Mouse (Mus musculus) gastrocnemius, adult 2 months (tissue): ENCODE results near the gene Gtdc1. TPM values are rescaled to one million over a fixed set of nuclear protein-coding genes. Genes with fewer than 3 reads are reported as not detected.
A peak's percentile ranks its signal among the peaks of the same experiment; 100 is the strongest.

Source experiments
- DNase-seq: peaks from one replicate; pipeline ENCODE4 v3.0.0; 2022
- H3K27ac ChIP-seq: fragments of 200-600 bp; 2 replicates; pipeline ENCODE4 v1.8.1; 2022; ENCODE audit warnings: mild to moderate bottlenecking
- H3K4me3 ChIP-seq: fragments of 200-600 bp; 2 replicates; pipeline ENCODE4 v1.8.1; 2022; ENCODE audit warnings: mild to moderate bottlenecking, moderate library complexity
- CTCF ChIP-seq: fragments of 200-600 bp; IDR thresholded peaks from 2 replicates; pipeline ENCODE4 v1.8.1; 2022; ENCODE audit warnings: antibody characterized with exemption, mild to moderate bottlenecking, moderate library complexity
- intact Hi-C: fragments of 180-260 bp; cut with DNase I; formaldehyde crosslinking; loops from one replicate; pipeline ENCODE4 v1.15.1; 2025
- total RNA-seq, 2 experiments: library from RNA; stranded (reverse); gene quantifications; 2 replicates each; pipeline ENCODE4 v1.2.3; 2021

Gtdc1 gene
- total RNA-seq, 2 experiments from 2014 or later, result 27.8 to 29.1 TPM

DNA sequence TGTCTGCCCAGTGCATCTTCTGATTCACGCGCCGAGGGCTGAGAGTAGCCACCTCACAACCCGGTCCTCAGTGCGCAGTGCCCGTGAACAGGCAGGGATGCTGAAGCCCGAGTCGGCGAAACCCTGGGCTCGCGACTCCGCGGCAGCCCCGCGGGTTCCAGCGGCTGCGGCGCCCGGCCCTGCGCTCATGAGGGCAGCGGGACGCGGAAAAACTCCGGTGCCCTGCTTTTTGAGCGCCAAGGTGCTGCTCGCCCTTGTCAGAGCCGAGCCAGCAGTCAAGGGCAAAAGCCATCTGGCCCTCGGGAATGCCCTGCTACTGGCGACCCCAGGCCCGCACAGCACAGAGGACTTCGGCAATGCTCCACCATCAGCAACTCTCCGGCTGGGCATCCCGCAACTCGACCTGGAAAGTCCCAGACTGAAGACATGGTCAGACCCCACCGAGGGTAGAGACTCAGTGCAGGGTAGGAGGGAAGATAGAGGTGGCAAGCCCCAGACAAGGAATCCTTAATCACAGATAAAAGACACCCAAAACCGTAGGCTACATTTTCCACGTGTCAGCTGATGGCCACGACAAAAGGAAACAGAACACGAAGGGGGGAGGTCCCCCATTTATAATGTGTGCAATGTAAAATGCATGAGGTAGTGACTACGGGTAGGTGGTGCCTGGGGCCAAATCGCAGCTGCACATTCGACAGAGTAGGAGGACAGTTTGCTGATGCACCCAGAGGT is 370.4 kb downstream of the Gtdc1 start:
- TF ChIP-seq CTCF, result no peak
- peak overlapping the region; percentile 71 for H3K4me3 ChIP-seq
- H3K27ac ChIP-seq, result peak overlapping the region; percentile 79
- intact Hi-C loops, result loop anchor here (10.0 kb wide), 1 partner anchor 558 kb away; the partner anchor contains the start of gene Zeb2
- peak; percentile 61 for DNase-seq

- Histone ChIP-seq H3K4me3 (no peak overlapping the region), H3K27ac (no peak overlapping the region)
- intact Hi-C loops, result loop anchor here (10.0 kb wide), 1 partner anchor 560 kb away; the partner anchor contains the start of gene Zeb2
- DNase-seq, result no peak
- TF ChIP-seq CTCF, result no peak
Observed at GRCm38 (mm10) chr2:44554716-44555115, 372.7 kb downstream of the Gtdc1 start.

GRCm38 (mm10) chr2:44549311-44549710 is 378.1 kb downstream of the Gtdc1 start:
- no peak overlapping the region for H3K27ac ChIP-seq
- H3K4me3 ChIP-seq, result no peak overlapping the region
- intact Hi-C loops, result no loop called here
- no peak for TF ChIP-seq CTCF
- DNase-seq, result no peak

GRCm38 (mm10) chr2:44542775-44543174 is 384.7 kb downstream of the Gtdc1 start:
- H3K4me3 ChIP-seq, result no peak overlapping the region
- intact Hi-C loops, result no loop called here
- DNase-seq, result no peak
- TF ChIP-seq CTCF, result no peak
- H3K27ac ChIP-seq, result no peak overlapping the region

DNA sequence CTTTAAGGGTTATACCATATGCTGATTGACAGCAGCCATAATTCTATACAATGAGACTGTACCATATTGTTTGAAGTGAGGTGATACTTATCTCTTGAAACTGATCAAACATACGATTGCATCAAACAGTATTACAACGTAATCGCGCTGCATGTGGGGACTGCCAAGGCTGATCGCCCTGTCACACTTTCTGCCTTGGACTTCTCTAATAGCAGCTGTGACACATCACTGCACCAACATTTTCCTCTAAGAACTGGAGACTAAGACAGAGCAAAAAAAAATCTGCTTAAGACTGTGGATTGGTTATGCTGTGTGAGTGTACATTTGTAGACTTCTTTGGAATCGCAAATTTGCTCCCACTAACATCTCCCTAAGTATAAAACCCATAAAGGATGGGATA is 385.7 kb downstream of the Gtdc1 start:
- TF ChIP-seq CTCF, result no peak
- intact Hi-C loops, result no loop called here
- DNase-seq, result no peak
- H3K27ac ChIP-seq, result no peak overlapping the region
- H3K4me3 ChIP-seq, result no peak overlapping the region

DNA sequence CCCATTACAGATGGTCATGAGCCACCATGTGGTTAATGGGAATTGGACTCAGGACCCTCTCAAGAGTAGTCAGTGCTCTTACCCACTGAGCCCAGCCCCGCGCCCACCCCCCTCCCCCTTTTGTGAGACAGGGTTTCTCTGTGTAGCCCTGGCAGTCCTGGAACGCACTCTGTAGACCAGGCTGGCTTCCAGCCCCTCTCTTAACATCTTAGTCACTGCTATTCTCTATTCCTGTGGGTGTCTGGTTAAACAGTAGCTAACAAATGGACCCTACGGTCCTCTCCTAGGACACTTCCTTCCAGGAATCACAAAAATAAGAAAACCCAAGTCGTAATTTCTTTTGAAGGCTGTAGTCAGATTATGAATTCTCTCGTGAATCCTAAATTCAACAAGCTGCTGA is 386.6 kb downstream of the Gtdc1 start:
- DNase-seq, result no peak
- H3K27ac ChIP-seq, result no peak overlapping the region
- TF ChIP-seq CTCF, result no peak
- intact Hi-C loops, result no loop called here
- H3K4me3 ChIP-seq, result no peak overlapping the region

GRCm38 (mm10) chr2:44539121-44539634 is 388.3 kb downstream of the Gtdc1 start:
- DNase-seq, result no peak
- no peak overlapping the region for H3K4me3 ChIP-seq
- no peak for TF ChIP-seq CTCF
- intact Hi-C loops, result no loop called here
- no peak overlapping the region for H3K27ac ChIP-seq

- no peak overlapping the region for H3K27ac ChIP-seq
- no peak for TF ChIP-seq CTCF
- no peak for DNase-seq
- H3K4me3 ChIP-seq, result no peak overlapping the region
- intact Hi-C loops, result no loop called here
Observed at GRCm38 (mm10) chr2:44538135-44538534, 389.3 kb downstream of the Gtdc1 start.

- no peak for TF ChIP-seq CTCF
- peak overlapping the region; percentile 50 for H3K27ac ChIP-seq
- intact Hi-C loops, result no loop called here
- H3K4me3 ChIP-seq, result peak overlapping the region; percentile 23
- DNase-seq, result peak; percentile 84
Observed at GRCm38 (mm10) chr2:44535760-44536159, 391.7 kb downstream of the Gtdc1 start.

GRCm38 (mm10) chr2:44535136-44535675 is 392.3 kb downstream of the Gtdc1 start:
- intact Hi-C loops, result no loop called here
- TF ChIP-seq CTCF, result no peak
- H3K27ac ChIP-seq, result peak overlapping the region; percentile 50
- H3K4me3 ChIP-seq, result no peak overlapping the region; the same call in 1 of the 2 replicates
- no peak for DNase-seq

DNA sequence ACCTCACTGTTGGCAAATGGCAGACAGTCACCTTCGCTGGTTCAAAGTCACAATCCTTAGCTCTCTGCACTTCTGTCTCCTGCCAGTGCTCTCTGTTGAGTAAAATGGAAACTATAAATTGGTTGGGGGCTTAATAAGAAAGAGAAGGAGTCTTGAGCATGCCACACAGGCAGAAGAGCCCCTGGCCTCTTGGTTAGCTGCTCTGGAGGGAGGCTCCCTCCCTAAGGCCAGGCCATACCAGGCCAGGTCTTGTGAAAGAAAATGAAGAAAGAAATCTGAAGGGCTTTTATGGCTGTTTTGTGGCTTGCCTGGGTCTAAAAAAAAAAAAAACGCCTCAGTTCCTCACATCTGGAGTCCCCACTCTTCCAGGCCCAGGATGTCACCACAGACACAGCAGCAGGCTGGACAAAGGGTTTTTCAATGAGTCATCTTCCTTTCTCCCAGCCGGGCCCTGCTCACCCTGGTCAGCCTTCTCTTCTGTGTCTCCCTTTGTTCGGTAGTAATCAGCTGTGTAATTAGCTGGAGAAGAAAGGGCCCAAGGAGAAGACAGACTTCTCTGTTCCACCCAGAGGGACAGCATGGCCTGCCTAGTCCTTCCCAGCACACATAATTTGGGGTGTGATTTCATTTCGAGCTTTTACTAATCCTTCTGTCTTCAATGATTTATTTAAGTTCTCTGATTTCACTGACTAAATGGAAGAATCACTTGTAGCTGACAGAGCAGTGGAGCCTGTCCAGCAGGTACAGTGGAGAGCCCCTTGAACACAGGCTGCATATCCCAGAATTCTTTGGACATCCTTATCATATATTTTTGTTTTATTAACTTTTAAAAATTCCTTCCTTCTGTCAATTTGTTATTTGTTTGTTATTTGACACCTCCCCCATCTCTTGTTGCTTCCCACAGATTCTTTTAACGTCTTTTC is 401.1 kb downstream of the Gtdc1 start:
- peak; percentile 29 for DNase-seq

DNA sequence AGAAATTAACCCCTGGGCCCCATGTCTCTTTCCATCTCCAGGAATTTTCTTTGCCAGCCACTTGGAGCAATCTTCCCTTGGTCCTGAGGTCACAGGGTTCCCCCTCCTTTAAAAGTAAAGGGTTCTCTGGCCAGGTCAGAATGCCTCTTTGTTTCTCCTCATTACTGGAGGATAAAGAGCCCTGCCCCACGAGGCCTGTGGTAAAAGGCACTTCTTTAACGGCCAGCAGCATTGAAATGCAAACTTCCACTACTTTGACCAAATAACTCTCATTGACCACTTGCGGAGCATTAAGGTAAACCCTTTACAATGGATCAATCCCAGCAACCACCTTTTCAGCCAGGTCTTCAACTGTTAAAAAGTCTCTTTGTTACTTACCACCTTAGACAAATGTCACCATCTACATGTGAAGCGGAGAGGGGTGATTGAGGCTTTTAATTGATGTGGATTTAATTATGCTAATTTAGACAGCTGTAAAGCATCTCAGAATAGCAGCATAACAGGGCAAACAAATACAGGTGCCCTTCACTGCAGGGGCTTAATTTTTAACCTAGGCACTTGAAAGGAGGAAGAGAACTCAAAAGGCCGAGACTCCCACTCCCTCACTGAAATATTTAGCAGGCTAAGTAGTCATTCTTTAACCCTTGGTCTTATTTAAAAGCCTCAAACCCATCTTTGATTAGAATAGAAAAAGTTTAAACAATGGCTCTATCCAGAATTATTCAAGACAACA is 402.1 kb downstream of the Gtdc1 start:
- no peak for DNase-seq
- TF ChIP-seq CTCF, result no peak
- intact Hi-C loops, result no loop called here
- no peak overlapping the region for H3K27ac ChIP-seq
- no peak overlapping the region for H3K4me3 ChIP-seq

More for the DNA sequence above, 401.1 kb downstream of the Gtdc1 start:
- Histone ChIP-seq H3K4me3 (no peak overlapping the region), H3K27ac (peak overlapping the region; percentile 58)
- TF ChIP-seq CTCF, result no peak
- intact Hi-C loops, result no loop called here
